Mouse (Mus musculus): ENCODE measurements around the gene Sebox.

Gene Sebox

GRCm38 (mm10) chr11:78536690-78537084 is 33.4 kb downstream of the Sebox start:
- DNase-seq = no peak

- DNase-seq = no peak
These were observed 37.1 kb downstream of the Sebox start for GRCm38 (mm10) chr11:78540358-78540757.

- no peak for DNase-seq
These were observed 41.3 kb downstream of the Sebox start for GRCm38 (mm10) chr11:78544449-78545111.

- DNase-seq = no peak
These were observed 41.9 kb downstream of the Sebox start for GRCm38 (mm10) chr11:78545181-78545580.

GRCm38 (mm10) chr11:78547718-78548460 is 44.6 kb downstream of the Sebox start:
- no peak for DNase-seq

- no peak for DNase-seq
These were observed 46.3 kb downstream of the Sebox start for GRCm38 (mm10) chr11:78549491-78549987.

GRCm38 (mm10) chr11:78550168-78551058 is 47.2 kb downstream of the Sebox start, which contains the start of gene Tmem97:
Gene Tmem97 (minus strand): TSS chr11:78550777.
- DNase-seq = peak; percentile 97

- DNase-seq = no peak
These were observed 47.8 kb downstream of the Sebox start for GRCm38 (mm10) chr11:78551059-78551398.
